Mouse (Mus musculus) ovary, postnatal 14 days (tissue): ENCODE data around the gene Sec14l1.

Experiments used
- DNase-seq: peaks from one replicate; pipeline ENCODE4 v3.0.0; 2022; ENCODE audit warnings: low spot score

Sec14l1 gene

GRCm38 (mm10) chr11:117154088-117154815 lies 39.3 kb downstream of the Sec14l1 start:
- DNase-seq, result no peak

GRCm38 (mm10) chr11:117156725-117157124 lies 41.8 kb downstream of the Sec14l1 start:
- DNase-seq, result no peak

GRCm38 (mm10) chr11:117158343-117158742 lies 43.4 kb downstream of the Sec14l1 start:
- no peak for DNase-seq

GRCm38 (mm10) chr11:117159257-117159945 lies 44.4 kb downstream of the Sec14l1 start:
- no peak for DNase-seq

- DNase-seq, result no peak
Measured at GRCm38 (mm10) chr11:117159946-117160307, 45.0 kb downstream of the Sec14l1 start.

DNA sequence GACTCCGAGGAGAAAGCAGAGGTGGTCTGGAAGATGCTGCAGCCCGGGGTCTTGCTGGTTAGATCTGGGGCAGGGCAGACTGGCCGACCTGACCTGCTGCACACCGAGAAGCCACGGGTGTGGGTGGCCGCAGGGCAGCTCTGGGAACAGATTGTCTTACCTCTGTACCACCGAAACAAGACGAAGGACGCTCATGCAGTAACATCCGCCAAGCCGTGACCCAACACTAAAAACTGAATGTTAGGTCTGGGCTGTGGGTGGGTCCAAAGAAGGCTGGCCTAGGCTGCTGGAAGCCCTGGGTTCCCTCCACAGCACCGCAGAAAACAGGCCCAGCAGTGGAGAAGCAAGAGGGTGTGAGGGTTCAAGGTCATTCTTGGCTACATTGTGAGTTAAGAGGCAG lies 45.8 kb downstream of the Sec14l1 start:
- DNase-seq, result no peak

- no peak for DNase-seq
Measured at GRCm38 (mm10) chr11:117161574-117161973, 46.6 kb downstream of the Sec14l1 start.

- no peak for DNase-seq
Measured at GRCm38 (mm10) chr11:117163098-117163497, 48.1 kb downstream of the Sec14l1 start.

DNA sequence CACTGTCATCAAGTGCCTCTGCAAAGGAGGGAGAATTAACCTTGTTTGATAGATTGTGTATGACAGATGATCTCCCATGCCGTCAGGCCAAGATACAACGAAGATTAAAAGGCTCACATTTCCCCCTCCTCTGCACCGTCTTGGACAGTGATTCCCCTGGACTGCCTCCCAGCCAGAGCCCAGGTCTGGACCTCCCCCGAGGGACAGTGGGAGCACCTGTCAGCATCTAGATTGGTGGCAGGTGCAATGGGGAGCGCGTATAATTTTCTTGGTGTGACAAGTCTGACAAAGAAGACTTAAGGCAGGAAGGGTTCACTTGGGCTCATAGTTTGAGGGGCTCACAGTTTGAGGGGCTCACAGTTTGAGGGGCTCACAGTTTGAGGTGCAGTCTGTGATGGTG lies 48.8 kb downstream of the Sec14l1 start:
- no peak for DNase-seq

DNA sequence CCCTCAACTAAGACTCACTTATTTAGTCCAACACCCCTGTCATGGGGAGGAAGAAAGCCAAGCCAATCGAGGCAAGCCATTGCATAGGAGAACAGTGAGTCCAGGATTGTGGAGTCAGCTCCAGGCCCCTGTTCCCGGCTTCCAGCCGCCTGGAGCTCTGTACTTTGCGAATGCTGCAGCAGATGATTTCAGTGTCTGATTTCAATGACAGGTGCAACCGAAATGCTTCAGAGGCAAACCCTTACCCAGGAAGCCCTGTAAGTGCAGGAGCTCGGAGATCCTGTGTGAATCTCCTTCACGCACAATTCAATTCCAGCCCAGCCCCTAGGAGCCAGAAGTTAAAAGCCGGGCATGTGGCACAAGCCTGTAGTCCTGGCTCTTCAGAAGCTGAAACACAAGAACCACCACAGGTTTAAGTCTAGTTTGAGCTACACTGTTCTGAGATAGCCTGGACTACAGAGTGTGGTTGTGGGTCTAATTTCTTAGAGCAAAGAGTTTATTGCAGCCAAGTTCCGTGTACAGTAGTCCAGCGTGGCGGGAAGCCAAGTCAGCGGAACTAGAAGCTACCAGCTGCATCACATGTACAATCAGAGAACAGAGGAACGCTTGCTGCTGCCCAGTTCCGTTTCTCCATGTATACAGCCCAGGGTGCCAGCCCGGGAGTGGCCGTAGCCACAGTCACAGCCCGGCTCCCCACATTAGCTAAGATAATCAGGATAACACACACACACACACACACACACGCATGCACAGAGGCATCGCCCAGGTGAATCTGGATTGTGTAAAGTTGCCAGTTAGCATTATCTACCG lies 53.5 kb downstream of the Sec14l1 start:
- DNase-seq, result no peak

DNA sequence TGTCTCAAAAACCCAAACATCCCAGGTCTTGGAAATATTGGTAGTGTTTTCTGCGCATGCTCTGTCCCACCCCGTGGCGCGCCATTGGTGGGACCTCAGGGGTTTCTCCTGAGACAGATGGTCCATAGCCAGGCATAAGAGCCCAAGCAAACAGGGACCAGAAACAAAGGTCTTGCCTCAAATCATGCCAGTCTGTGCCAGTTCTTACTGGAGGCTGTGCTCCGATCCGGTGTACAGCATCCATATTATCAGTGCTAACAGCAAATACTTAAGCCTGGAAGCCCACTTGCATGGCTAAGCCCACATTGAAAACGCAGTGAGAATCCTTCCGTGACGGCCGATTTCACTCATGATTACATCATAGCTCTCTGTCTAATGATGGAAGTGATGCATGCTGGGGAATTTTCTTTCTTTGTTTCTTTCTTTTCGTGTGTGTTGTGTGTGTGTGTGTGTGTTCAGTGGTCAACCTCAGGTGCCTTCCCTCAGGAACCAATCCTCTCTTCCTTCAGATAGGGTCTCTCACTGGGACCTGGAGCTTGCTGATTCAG lies 54.2 kb downstream of the Sec14l1 start:
- DNase-seq, result no peak

DNA sequence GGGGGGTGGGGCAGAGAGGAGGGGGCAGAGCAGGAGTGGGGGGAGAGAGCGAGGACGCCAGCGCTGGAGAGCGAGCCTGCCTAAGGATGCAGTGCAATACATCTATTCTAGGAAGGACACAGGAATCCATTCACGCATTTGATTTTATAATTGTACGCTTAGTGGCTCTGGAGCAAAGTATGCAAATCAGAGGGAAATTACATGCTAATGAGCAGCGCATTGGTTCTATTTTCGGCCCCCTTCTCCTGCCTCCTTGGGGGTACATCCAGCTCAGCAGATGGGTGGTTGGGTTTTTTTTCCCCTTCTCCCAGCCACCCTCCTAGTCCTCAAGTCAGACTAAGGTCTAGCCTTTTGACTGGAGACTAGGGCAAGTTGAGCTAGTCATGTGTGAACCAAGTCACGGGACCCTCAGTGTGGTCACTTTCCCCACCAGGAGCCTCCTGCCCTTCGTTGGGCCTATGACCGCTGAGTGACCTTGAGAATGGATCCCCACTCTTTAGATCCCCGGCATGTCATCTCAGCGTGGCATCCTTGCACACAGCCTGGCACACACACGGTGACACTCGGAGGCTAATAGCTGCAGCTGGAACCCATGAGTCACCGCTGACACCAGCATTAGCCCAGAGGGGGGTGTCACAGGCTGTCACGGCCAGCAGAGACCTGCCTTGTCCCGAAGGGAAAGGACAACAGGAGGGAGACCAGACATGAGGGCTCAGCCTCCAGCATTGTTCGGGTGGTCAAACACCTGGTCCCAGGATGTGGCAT lies 55.0 kb downstream of the Sec14l1 start:
- no peak for DNase-seq

DNA sequence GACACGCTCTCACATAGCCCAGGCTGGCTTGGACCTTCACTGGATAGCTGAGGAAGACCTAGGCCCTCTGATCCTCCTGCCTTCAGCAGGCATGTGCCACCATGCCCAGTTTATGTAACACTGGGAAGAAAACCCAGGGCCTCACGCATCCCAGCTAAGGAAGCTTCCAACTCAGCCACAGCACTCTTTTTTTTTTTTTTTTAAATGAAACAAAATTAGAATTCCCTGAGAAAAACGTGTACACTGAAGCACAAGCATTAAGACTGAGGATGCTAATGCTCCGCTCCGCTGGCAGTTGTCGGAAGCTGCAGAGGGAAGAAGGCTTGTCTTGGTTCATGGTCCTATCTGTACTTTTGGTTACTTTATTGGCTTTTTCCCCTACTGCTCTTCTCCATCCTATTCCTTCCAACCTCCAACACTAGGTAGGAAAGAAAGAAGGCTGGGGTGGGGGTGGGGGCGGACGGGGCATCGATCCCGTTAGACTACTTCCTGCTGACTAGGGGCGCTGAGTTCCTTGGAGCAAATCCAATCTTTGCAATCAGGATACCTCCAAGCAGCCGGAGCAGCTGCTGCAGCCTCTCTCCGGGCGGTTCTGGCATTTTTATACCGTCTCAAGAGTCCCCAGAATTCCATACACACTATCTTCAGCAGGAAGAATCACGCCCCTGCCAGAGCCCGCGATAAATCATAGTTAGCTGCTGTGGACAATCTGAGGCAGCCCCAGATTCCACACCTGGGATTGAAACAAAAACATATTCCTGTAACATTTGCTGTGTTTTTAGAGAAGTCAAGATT lies 59.3 kb downstream of the Sec14l1 start:
- DNase-seq, result no peak

- no peak for DNase-seq
Measured at GRCm38 (mm10) chr11:117174924-117175323, 60.0 kb downstream of the Sec14l1 start.

DNA sequence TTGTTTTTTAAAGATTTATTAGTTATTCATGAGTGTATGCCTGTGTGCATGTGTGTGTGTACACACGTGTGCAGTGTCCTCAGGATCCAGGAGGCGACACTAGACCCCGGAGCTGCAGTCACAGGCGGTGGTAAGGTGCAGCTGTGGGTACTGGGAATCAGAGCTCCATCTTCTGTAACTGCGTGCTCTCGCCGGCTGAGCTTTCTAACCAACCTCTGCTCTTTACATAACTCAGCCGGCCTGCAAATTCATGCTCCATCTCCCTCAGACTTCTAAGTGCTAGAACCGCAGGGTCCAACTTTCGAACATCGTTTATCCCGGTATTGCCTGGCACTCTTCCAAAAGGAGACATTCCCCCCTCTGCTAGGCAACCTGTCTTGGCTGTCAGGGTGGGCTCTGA lies 60.5 kb downstream of the Sec14l1 start:
- DNase-seq, result no peak

DNA sequence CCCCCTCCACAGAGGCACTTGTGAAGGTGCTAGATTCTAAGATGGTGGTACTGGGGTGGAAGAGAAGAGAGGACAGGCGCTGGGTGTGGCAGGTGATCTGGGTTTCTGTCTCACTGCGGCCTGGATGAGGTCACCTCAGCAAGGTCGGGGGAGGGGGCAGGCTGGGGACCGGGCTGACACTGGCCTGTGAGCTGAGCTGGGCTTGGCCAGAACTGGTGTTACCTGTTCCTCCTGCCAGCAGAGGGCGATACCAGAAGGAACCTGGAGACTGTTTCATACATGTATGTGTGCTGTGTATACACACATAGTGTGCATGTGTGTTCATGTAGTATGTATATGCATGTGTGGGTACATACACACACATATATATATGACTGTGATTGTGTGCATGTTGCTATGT lies 61.3 kb downstream of the Sec14l1 start:
- DNase-seq, result no peak

DNA sequence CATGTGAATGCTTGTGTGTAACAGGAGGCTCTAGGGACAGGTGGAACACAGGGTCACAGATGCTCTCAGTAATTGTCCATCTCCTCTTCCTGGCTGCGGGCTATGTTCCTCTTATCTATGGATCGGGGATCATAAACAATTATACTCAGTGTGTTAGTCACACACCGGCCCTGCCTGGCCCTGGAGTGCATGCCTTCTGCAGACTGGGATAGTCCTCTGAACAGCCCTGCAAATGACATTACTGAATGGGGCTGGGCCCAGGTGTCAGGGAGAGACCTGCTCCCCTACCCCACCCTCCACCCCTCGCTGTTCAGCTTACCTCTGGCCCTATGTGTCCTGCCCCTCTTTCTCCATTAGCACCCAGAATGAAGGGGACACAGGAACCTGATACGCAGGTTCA lies 61.9 kb downstream of the Sec14l1 start:
- no peak for DNase-seq

- peak; percentile 89 for DNase-seq
Measured at GRCm38 (mm10) chr11:117177303-117177979, 62.5 kb downstream of the Sec14l1 start.

DNA sequence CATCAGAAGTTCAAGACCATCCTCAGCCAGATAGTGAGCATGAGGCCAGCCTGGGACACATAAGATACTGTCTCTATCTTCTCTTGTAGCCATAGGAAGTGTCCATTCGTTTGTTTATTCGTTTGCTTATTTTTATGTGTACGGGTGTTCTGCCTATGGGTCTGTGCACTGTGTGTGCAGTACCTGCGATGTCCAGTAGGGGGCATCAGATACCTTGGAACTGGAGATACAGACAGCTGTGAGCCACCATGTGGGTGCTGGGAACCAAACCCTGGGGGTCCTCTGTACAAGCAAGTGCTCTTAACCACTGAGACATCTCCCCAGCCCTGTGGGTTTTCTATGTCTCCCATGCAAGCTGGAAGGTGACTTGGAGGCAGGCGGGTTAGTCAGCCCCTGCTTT lies 64.9 kb downstream of the Sec14l1 start:
- DNase-seq, result no peak

GRCm38 (mm10) chr11:117182808-117183207 lies 67.8 kb downstream of the Sec14l1 start:
- no peak for DNase-seq

DNA sequence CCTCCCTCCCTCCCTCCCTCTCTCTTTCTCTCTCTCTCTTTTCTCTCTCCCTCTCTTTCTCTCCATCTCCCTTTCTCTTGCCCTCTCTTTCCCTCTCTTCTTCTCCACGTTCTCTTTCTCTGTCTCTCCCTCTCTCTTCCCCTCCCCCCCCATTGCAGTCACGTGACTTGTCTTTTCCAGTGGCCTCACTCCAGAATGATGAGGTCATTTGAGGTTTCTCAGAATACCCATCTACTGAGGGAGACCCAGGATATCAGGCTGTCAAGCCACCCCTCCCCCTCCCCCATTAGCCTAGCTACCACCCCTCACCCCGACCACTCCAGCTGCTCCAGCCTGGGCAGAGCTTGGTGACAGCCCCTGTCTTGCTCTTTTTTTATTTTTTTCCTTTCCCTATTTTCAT lies 68.3 kb downstream of the Sec14l1 start:
- no peak for DNase-seq
